Mouse (Mus musculus) liver, adult 2 months (tissue): ENCODE measurements around the gene Slc5a10.

Experiments used
- CTCF ChIP-seq: fragments of 200-500 bp; IDR thresholded peaks from 2 replicates; pipeline ENCODE4 v1.5.1; 2011; ENCODE audit warnings: low read depth, low read length, control low read depth
- POLR2A ChIP-seq: fragments of 200-500 bp; IDR thresholded peaks from 2 replicates; pipeline ENCODE4 v1.6.1; 2011; ENCODE audit warnings: low read length, control low read depth; ENCODE audit not compliant: insufficient read depth; ENCODE audit errors: extremely low read depth

- no peak for TF ChIP-seq POLR2A
- no peak for TF ChIP-seq CTCF
Measured at GRCm38 (mm10) chr11:61660806-61661392, 59.7 kb downstream of the Slc5a10 start.
